Mouse (Mus musculus) cortical plate, adult 2 months (tissue): ENCODE results near the gene Znrf2. TPM values are rescaled to one million over a fixed set of nuclear protein-coding genes. Genes with fewer than 3 reads are reported as not detected.

ENCODE experiments used
- H3K27ac ChIP-seq: fragments of 200-500 bp; 2 replicates; pipeline ENCODE4 v1.5.1; 2012; ENCODE audit warnings: low read length, control low read depth, inconsistent platforms; ENCODE audit not compliant: insufficient read depth
- H3K4me1 ChIP-seq: fragments of 200-500 bp; 2 replicates; pipeline ENCODE4 v1.6.1; 2011; ENCODE audit warnings: low read length; ENCODE audit not compliant: control insufficient read depth, insufficient read depth
- H3K4me3 ChIP-seq: fragments of 200-500 bp; 2 replicates; pipeline ENCODE4 v1.5.1; 2011; ENCODE audit warnings: mild to moderate bottlenecking, low read length, control low read depth; ENCODE audit not compliant: insufficient read depth
- CTCF ChIP-seq: fragments of 200-500 bp; IDR thresholded peaks from 2 replicates; pipeline ENCODE4 v1.5.1; 2011; ENCODE audit warnings: mild to moderate bottlenecking, control low read depth, low read length; ENCODE audit not compliant: insufficient read depth; ENCODE audit errors: extremely low read depth
- POLR2A ChIP-seq: fragments of 200-500 bp; IDR thresholded peaks from 2 replicates; pipeline ENCODE4 v1.6.1; 2011; ENCODE audit warnings: mild to moderate bottlenecking, low read length, control low read depth; ENCODE audit not compliant: insufficient read depth; ENCODE audit errors: extremely low read depth
- polyA plus RNA-seq: library from polyadenylated mRNA; depleted of rRNA; stranded (reverse); fragments of >200 nt; gene quantifications from 2 replicates; pipeline ENCODE4 v1.2.3, GENCODE M21; 2012

The Znrf2 gene
- polyA plus RNA-seq, 1 experiment, result 6.6 TPM

GRCm38 (mm10) chr6:54867411-54867745 lies 50.7 kb downstream of the Znrf2 start:
- H3K4me3 ChIP-seq, result no peak overlapping the region
- TF ChIP-seq CTCF (no peak), POLR2A (no peak)
- no peaks in the 10 kb centered on the region; the same call in 1 of the 2 replicates for H3K4me1 ChIP-seq
- no peak overlapping the region for H3K27ac ChIP-seq

DNA sequence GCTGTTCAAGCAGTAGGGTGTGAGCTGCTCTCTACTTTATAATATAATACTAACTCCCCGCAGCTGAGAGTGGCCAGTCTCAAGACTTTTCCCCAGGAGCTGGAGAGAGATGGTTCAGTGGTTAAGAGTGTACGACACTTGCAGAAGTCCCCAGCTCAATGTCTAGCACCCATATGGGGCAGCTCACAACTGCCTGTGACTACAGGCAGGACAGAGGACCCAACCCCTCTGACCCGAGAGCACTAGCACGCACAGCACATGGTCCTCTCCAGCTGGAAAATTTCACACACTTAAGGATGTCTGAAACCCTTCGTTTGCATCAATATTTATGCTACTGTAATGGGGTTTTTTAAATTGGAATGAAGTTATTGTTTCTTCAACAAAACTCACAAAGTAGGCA lies 56.3 kb downstream of the Znrf2 start:
- no peak for TF ChIP-seq CTCF
- TF ChIP-seq POLR2A, result no peak
- H3K4me3 ChIP-seq, result no peak overlapping the region
- no peaks in the 10 kb centered on the region for H3K4me1 ChIP-seq
- H3K27ac ChIP-seq, result no peak overlapping the region

- no peak for TF ChIP-seq CTCF
- no peak for TF ChIP-seq POLR2A
- H3K4me1 ChIP-seq, result no peaks in the 10 kb centered on the region; the same call in 1 of the 2 replicates
- no peak overlapping the region for H3K4me3 ChIP-seq
- no peak overlapping the region for H3K27ac ChIP-seq
These were observed 60.1 kb downstream of the Znrf2 start for GRCm38 (mm10) chr6:54876782-54877181.

DNA sequence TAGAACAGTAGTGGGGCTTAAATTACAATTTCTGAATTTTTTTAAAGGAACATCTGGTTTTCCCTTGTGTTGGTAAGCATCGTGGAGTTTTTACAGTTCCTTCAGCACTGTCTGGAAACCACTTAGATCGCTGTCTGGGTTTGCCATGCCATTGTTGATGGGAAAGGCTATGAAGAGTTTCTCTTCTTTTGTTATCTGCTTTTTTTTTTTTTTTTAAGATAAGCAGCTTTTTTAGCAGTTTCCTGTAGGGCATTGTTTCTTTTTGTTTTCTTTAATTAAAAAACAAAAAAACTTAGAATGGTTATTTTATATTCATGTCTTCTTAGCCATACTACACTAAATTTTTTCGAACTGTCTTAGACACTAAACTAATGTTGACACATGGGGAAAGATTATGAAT lies 60.9 kb downstream of the Znrf2 start:
- TF ChIP-seq CTCF (no peak), POLR2A (no peak)
- Histone ChIP-seq H3K4me3 (no peak overlapping the region), H3K4me1 (no peaks in the 10 kb centered on the region; the same call in 1 of the 2 replicates), H3K27ac (no peak overlapping the region)

DNA sequence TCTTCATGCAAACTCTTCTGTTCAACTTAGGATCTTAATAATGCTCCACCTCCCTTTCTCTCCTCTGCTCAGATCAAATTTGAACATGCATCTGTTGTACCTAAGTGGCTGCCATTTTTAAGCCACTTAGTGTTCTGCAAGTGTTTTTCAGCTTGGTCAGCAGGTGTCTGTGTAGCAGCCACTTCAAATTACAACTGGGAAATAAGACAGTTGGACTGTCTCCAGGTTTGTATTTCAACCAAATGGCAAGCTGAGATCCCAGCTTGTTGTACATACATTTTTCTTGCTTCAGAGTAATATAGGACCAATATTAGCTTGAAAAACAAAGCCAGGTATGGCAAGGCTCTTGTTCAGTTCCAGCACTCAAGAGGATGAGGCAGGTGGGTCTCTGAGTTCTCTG lies 61.8 kb downstream of the Znrf2 start:
- Histone ChIP-seq H3K4me1 (no peaks in the 10 kb centered on the region; the same call in 1 of the 2 replicates), H3K27ac (no peak overlapping the region), H3K4me3 (no peak overlapping the region)
- TF ChIP-seq CTCF, result no peak
- TF ChIP-seq POLR2A, result no peak

GRCm38 (mm10) chr6:54880086-54880485 lies 63.4 kb downstream of the Znrf2 start:
- H3K27ac ChIP-seq, result no peak overlapping the region
- TF ChIP-seq POLR2A (no peak), CTCF (no peak)
- H3K4me1 ChIP-seq, result no peaks in the 10 kb centered on the region; the same call in 1 of the 2 replicates
- H3K4me3 ChIP-seq, result no peak overlapping the region

- Histone ChIP-seq H3K4me1 (no peaks in the 10 kb centered on the region; the same call in 1 of the 2 replicates), H3K4me3 (no peak overlapping the region), H3K27ac (no peak overlapping the region)
- no peak for TF ChIP-seq CTCF
- no peak for TF ChIP-seq POLR2A
These were observed 66.7 kb downstream of the Znrf2 start for GRCm38 (mm10) chr6:54883424-54883823.

DNA sequence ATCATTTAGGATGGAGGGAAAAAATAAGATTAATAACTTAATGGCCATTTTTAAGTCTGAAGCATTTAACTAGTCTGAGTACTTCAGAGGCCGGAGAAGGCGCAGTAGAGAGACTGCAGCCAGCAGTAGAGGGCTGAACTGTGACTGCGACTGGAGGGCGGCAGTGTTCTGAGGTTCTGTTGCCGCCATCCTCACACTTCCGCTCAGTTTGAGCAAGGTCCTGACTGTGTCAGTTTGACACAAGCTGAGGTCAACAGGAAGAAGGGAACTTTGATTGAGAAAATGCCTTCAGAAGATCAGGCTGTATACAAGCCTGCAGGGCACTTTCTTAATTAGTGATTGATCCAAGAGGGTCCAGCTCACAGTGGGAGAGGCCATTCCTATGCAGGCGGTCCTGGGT lies 69.5 kb downstream of the Znrf2 start:
- TF ChIP-seq POLR2A, result no peak
- Histone ChIP-seq H3K4me3 (no peak overlapping the region), H3K4me1 (peaks cover 3% of the 10 kb centered on the region), H3K27ac (no peak overlapping the region)

- Histone ChIP-seq H3K4me3 (no peak overlapping the region), H3K27ac (no peak overlapping the region), H3K4me1 (peaks cover 3% of the 10 kb centered on the region; the same call in 1 of the 2 replicates)
- TF ChIP-seq CTCF (no peak), POLR2A (no peak)
These were observed 73.5 kb downstream of the Znrf2 start for GRCm38 (mm10) chr6:54890221-54890620.

DNA sequence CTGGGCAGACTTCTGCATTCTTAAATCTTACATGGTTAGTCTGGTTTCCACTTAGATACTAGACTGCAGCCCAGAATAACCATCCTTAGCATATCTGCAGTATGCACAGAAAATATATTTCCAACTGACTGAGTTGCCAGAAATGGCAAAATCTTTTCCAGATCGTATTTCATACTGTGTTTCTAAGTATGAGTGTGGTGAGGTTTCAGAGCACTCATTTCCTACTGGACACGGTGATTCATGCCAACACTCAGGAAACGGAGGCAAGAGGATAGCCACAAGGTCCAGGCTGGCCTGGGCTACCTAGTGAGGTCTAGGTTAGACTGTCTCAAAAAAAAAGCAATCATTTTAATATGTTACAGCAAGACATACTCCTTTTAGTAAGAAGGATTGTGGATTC lies 74.7 kb downstream of the Znrf2 start:
- peaks cover 3% of the 10 kb centered on the region; the same call in 1 of the 2 replicates for H3K4me1 ChIP-seq
- TF ChIP-seq POLR2A, result no peak
- no peak for TF ChIP-seq CTCF
- no peak overlapping the region for H3K27ac ChIP-seq
- no peak overlapping the region for H3K4me3 ChIP-seq

GRCm38 (mm10) chr6:54900256-54900655 lies 83.5 kb downstream of the Znrf2 start:
- Histone ChIP-seq H3K4me1 (0 out of 2 replicates have a peak, but pooled peaks cover 1% of the 10 kb centered on the region), H3K4me3 (no peak overlapping the region), H3K27ac (no peak overlapping the region)
- TF ChIP-seq CTCF (no peak), POLR2A (no peak)
